Mouse (Mus musculus) CH12.LX (cell line): ENCODE measurements at regions not wholly inside any gene's neighbourhood (a gene's known extent, or its start where the extent isn't known, plus 50 kb on each side); places are given as distances from the start of the nearest gene placed in this dataset.

Experiments used
- EP300 ChIP-seq: IDR thresholded peaks from 2 replicates; pipeline ENCODE4 v1.6.1; 2011; ENCODE audit warnings: low read length, improper control_type of control experiment
- JUND ChIP-seq: conservative IDR thresholded peaks from 2 replicates; pipeline ENCODE4 v1.6.1; 2011; ENCODE audit warnings: low read depth, low read length, improper control_type of control experiment
- MAZ ChIP-seq: IDR thresholded peaks from 2 replicates; pipeline ENCODE4 v1.6.1; 2012; ENCODE audit warnings: low read depth, mild to moderate bottlenecking, inconsistent platforms, low read length, improper control_type of control experiment, moderate library complexity
- POLR2A ChIP-seq: IDR thresholded peaks from 2 replicates; pipeline ENCODE4 v1.6.1; 2011; ENCODE audit warnings: low read depth, mild to moderate bottlenecking, improper control_type of control experiment, low read length
- POLR2AphosphoS2 ChIP-seq: IDR thresholded peaks from 2 replicates; pipeline ENCODE4 v1.6.1; 2011; ENCODE audit warnings: low read depth, low read length, improper control_type of control experiment

DNA sequence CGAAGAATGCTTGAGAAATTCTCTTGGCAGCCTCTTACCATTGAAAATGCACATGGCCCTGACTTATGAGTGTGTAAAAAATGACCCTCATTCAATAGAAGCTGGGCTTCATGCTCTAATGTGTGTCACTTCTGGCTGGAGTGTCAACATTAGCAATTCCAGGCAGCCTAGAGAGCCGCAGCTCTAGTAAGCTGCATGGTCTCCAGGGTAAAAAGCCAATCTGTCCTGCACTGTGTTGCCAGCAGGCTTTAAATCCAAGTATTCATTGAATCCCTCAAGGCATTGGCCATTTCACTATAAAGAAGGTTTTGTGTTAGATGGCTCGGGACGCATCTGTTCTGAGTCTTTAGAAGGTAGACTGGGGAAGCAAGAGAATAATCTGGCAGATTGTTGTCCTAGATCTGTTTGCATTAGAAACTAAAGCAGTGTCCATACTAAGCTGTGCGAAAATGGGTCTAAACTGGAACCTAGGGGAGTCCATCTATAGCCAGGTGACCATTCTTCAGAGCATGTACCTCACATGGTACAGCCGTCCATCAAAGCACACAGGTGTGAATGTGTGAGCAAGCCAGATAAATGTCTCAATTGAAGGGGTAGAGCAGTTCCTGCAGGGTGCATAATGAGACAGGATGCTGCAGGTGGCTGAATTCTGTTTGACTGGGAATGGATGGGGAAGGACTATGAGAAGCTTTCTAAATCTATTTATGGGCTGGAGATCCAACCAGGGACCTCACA lies 189.6 kb downstream of the Smoc2 start:
- TF ChIP-seq EP300 (no peak), POLR2A (no peak), MAZ (no peak), JUND (no peak), POLR2AphosphoS2 (no peak)
